Mouse (Mus musculus) frontal cortex, postnatal 14 days (tissue): ENCODE results near the gene Pkhd1.

Experiments
- DNase-seq, 2 experiments: peaks; one replicate each; pipeline ENCODE4 v3.0.0; 2022; ENCODE audit warnings: low spot score in 2 of 2

The Pkhd1 gene

DNA sequence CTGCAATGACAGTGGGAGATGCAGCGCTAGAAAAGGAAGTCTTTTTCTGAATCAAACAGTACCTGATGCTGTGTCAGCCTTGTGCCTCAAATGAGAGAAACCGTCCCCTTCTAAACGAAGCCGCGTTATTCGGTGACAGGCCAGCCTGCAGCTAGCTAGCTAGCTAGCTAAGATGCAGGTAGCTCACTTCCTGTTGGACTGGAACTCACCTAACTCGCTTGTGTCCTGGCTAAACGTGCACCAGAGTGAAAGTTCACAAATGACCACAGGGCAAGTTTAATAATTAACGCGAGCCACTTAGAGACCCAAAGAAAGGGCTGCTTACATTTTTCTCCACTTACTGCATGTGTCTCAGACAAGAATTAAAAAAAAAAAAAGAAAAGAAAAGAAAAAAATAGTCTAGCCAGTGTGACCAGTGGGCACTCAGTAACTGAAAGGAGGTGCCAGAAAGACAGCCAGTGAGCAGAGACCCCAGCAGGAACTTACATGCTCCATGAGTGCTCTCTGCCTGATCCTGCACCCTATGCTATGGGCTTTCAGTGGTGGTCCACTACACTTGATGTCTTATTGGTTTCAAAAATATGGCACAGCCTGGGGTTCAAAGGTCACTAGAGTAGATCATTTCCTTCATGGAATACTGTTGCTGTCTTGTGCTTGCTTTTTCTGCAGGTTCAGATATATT lies at the start of gene Pkhd1:
TSS of gene Pkhd1 (minus strand) at position 216 of the 682 bp plus-strand sequence.
- no peak for DNase-seq

GRCm38 (mm10) chr1:20667567-20667966 lies 49.7 kb upstream of the Pkhd1 start:
- DNase-seq: no peak

- DNase-seq: no peak
Measured at GRCm38 (mm10) chr1:20666233-20666632, 48.4 kb upstream of the Pkhd1 start.

DNA sequence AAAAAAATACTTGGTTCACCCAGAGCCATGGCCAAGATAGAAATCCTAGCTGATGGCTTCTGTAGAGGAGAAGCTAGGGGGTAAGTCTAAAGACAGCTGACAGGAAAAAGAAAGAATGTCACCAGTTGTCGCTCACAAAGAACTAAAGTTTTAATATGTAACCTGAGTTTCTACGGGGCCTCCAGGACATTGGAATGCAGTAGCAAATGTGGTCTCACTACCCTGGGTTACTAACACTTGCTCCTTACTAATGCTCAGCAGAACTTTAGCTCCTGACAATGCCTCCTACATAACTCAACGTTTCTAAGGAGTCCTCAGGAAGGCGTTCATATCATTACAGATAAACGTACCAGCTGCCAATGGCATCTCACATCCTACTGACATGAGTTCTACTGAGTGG lies 37.2 kb upstream of the Pkhd1 start:
- no peak for DNase-seq

GRCm38 (mm10) chr1:20653513-20654506 lies 35.9 kb upstream of the Pkhd1 start:
- no peak for DNase-seq

DNA sequence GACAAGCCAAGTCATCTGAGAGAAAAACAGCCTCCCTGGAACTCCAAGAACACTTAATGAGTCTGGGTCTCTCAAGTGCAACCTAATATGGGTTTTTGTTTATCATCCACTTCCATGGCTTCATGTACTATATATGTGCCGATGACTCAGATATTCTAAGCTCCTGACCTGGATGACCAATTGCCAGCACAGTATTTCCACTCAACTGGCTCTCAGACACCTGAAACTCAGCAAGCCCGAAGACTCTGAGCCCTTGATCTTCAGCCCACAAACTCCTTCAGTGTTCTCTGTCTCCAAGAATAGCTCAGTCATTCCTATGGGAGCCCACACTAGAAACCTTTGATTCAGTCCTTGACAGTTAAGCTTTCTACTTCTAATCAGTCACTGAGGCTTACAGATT lies 17.0 kb upstream of the Pkhd1 start:
- DNase-seq: no peak

DNA sequence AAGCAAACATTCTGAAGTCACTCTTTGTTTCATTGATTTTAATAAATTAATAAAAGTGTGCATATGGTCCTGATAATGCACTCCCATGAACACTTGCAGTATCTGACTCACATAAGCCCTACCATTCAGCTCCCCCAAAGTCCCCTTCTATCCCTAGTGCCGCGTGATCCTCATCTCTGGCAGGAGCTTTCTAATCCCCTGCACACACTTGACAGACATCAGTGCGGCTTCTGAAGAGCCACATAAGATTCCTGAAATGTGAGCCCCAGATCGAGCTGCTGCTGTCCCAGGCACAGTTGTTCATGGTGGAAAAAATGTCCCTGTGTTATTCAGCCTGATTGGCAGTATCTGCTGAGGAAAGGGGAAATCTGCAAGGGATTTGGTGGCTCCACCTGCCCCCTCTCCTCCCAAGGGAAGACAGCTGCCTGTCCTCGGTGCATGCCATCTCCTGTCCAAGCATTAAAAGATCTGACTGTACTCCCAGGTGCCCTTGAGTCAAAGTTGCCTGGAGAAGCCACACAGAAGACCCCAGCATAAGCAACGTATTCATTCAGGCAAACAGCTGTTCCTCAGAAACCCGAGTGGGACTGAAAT lies 15.5 kb upstream of the Pkhd1 start:
- DNase-seq: no peak

- no peak for DNase-seq
Measured at GRCm38 (mm10) chr1:20624564-20624963, 6.7 kb upstream of the Pkhd1 start.

GRCm38 (mm10) chr1:20623375-20623774 lies 5.5 kb upstream of the Pkhd1 start:
- no peak for DNase-seq

DNA sequence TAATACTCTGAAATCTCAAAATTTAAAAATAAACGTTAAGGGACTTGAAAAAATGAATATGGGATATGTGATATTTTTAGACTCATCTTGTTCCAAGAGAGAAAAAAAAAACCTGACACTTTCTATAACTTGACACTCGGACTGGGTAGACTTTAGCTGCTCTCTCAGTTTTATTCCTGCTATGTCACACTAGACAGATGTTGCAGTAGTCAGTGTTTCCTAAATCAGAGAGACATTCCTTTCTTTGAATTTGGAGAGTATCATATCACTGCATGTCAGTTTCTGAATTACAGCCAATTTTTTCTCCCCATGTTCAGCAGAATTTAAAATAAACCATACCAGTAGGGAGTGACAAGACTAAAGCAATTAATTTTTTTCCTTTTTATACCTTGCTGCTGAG lies 2.7 kb upstream of the Pkhd1 start:
- DNase-seq: no peak

DNA sequence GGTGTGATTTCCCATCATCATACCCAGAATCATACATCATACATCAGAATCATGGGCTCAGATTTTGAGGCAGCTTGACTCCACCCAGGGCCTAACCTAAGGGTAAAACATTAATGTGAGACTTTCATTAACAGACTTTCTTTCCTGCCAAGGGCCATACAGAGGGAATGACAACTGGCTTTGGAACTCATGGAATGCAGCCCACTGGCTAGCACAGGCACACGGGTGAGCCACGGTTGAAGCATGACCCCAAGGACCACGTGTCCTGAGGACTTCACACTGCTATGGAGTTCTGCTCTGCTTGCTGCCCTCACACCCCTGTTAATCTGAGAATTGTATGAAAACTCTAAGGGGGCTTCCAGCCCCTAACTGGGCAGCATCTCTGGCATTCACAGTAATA lies 1.5 kb upstream of the Pkhd1 start:
- DNase-seq: no peak

DNA sequence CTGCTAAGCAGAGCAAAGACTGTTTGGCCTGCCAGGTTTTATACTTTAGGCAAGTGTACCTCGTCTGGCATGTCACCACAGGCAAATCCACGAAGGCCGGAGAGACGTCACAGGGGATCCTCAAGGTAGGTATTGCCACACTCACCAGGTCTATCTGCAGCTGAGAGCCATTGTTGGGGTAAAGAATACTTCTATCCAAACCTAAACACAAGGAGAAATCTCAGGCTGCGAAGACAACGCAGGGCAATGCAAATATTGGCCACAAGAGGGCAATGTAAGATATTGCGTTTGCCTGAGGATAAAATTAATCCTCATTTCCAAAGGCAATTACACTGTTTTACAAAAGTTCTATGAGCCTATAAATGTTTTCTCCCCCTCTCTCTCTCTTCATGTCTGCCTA lies 5.2 kb downstream of the Pkhd1 start:
- peak; percentile 10 to 44 for DNase-seq

- no peak for DNase-seq
Measured at GRCm38 (mm10) chr1:20605489-20605888, 12.4 kb downstream of the Pkhd1 start.

- DNase-seq: no peak
Measured at GRCm38 (mm10) chr1:20590488-20590887, 27.4 kb downstream of the Pkhd1 start.

- DNase-seq: no peak
Measured at GRCm38 (mm10) chr1:20571469-20571868, 46.4 kb downstream of the Pkhd1 start.

GRCm38 (mm10) chr1:20569430-20569829 lies 48.4 kb downstream of the Pkhd1 start:
- DNase-seq: no peak

DNA sequence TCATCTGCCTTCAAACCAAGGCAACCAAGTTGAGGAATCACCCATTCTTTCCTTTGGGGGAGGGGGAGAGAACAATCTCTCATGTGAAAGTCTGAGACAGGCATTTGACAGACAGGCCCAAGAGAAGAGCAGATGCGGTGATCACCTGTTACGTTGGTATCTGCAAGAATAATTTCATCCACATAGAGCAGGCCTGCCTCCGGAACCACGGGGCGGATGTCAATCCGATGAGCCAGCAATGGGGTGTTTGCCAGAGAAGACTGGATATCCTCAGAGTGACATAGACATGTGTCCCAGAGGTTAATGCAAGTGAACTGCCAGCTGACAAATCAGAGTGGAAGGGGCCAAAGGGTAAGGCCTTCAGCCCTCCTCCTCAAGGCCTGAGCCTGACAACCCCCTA lies 59.4 kb downstream of the Pkhd1 start:
- no peak for DNase-seq

DNA sequence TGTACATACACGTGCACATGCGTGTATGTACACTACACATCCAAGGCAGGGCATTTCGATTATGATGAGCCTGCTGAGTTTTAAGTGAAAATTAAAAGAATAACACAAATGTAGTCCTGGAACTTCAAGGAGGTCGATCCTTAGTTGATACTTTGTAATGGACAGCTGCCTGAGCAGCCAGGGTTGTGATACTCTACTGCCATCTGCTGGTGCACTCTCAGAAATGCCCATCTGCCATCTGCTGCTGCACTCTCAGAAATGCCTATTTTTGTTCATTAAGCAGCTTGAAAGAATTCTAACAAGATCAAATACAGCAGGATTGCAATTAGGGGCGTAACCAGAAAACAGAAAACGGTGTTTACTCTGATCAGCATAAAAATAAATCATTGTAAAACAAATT lies 63.5 kb downstream of the Pkhd1 start:
- peak; percentile 9 to 51 for DNase-seq

- DNase-seq: no peak
Measured at GRCm38 (mm10) chr1:20551334-20551733, 66.5 kb downstream of the Pkhd1 start.

- DNase-seq: no peak
Measured at GRCm38 (mm10) chr1:20544526-20544925, 73.3 kb downstream of the Pkhd1 start.

DNA sequence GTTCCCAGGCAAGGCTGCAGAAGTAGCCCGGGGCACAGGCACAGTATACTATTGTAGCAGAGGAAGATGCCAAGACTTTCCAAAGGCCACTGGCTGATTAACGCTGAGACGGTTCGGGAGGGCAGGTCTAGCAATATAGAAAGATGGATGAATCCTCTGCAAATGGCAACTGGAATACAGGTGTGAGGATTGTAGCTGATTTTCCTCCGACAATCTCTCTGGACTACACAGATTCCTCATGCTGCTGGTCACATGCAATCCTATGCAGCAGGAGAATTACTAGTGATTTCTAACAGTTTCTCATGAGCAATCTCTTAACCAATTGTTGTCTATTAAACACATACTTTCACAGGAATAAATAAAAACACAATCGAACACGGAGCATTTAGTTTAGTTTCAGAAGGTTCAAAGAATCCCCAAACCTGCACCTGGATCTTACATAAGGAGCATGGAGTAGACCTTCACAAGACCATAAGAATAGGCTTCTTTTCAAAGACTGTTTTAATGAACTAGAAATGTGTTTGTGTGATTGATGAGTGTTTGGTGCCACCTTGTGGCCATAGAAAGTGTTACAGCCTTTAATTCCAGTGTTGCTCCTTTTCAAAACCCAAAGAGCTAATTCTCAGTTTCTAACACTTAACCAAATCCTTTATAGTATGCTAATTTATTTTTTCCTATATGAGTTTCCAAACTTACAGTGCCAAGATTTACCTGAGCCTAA lies 104.3 kb downstream of the Pkhd1 start:
- peak; percentile 31 to 64 for DNase-seq

- no peak for DNase-seq
Measured at GRCm38 (mm10) chr1:20498965-20499364, 118.9 kb downstream of the Pkhd1 start.
